Mouse (Mus musculus): Measurements from ENCODE around the gene Tepp.

Gene Tepp

DNA sequence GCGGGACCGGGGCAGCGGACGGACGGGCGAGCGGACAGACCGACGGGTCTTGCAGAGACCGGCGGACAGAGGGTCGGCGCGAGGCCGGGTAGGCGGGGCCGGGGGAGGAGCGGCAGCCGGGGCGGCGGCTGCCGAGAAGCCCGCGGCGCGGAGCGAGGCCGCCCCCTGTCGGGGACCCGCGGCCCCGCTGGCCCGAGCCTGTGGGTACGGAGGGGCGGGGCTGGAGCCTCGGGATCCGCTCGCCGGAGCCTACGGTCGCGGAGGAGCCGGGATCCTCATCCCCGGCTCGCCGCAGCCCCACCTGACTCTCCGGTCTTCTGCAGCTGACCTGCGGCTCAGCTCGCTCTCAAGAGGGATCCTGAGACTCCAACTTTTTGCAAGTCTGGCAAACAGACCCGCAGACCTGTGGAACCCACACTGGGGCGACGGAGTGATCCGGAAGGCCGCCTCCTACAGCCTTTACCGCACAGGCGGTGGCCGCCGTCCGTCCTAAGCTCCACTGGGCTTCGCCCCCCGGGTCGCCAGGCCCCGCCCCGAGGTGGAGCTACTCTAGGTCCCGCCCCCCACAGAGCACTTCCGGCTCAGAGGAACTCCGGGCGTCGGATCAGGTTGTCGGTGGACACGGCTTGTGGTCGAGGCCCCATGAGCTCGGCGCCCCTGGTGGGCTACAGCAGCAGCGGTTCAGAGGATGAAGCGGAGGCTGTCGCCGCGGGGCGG is 21.5 kb downstream of the Tepp start, which contains the start of the genes Zfp319 and Usb1:
Zfp319 (minus strand) TSS at position 231 of the 717 bp plus-strand sequence.
Usb1 (plus strand) TSS at position 565 of the 717 bp plus-strand sequence.
- DNase-seq (ENCODE audit: low read depth), result peak; percentile 97

DNA sequence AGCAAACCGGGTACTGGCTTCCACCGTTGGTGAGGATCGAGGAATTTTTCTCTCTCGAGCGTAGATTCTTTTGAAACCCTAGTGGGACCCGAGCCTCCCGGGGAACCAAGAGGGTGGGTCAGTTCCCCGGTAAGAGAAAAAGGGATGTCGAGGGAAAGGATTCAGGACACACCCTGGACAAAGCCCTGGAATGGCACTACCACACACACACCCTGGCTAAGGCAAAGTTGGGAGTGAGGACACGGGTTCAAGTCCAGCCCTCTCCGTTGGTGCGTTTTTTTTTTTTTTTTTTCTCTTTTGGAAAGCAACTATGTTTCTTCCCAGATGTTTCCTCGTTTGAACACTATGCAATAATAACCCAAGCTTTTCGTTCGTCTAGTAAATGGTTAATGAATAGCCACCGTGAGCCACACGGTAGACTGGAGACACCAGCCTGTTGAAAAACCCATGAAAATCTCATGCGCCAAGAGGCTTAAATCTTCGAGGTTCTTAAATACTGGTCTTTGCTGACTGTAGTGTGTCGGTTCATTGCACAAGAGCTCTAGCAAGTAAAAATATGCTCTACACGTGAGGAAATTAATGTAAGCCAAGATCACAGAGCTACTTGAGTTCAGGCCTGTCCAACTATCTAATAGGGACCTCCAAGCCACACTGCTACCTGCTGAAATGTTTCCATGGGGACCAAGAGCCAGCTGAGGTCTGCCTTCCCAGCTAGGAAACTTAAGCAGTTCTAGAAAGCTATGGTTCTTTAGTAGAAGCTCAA is 22.3 kb downstream of the Tepp start:
- DNase-seq (ENCODE audit: low read depth), result peak; percentile 44

DNA sequence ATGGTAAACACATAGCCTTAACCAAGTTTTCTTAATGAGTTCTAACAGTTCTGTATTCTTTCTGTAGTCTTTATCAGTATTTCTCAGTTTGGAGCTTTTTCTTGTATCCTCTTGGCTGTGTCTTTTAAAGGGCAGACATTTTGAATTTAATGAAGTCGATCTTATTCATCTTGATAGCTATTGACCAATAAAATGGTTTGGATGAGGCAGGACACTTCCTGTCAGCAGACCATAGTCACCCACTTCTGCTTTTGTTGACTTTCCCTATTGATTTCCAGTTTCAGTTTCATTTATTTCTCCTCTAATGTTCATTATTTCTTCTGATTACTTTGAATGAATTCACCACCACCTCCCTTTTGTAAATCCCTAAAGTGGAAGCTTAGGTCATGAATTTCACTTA is 25.3 kb downstream of the Tepp start:
- DNase-seq (ENCODE audit: low read depth), result no peak

DNA sequence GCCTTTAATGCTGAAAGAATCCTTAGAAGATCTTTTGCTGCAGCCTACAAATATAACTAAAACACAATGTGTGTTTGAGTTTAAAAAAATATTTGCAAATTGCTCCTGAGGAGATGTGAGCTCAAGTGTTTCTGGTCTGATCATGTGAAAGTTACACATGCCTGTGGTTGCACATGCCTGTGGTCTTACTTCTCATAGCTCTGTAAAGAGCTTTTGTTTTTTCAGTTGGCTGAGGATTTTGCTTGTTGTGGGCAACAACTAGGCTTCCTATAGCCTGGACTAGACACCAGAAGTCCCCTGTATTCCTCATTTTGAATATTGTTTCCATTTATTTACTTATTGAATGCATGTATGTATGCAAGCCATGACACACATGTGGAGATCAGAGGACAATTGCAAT is 26.0 kb downstream of the Tepp start:
- peak; percentile 44 for DNase-seq (ENCODE audit: low read depth)

DNA sequence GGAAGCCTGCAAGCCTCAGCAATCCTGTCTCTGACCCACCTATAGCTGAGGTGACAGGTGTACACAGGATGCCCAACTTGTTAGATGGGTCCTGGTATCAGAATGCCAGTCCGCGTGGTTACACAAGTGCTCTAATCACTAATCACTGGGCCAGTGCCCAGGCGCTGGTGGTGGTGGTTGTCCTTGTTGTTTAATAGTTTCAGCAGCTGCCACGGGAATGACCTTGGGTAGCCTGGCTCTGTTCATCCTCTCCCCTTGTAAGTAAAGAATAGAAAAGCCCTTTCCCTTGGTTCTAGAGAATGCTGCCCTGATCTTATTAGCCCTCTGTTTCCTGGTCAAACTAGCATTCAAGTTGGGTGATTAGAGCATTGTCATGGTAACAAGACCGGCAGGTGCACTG is 31.4 kb downstream of the Tepp start:
- no peak for DNase-seq (ENCODE audit: low read depth)

DNA sequence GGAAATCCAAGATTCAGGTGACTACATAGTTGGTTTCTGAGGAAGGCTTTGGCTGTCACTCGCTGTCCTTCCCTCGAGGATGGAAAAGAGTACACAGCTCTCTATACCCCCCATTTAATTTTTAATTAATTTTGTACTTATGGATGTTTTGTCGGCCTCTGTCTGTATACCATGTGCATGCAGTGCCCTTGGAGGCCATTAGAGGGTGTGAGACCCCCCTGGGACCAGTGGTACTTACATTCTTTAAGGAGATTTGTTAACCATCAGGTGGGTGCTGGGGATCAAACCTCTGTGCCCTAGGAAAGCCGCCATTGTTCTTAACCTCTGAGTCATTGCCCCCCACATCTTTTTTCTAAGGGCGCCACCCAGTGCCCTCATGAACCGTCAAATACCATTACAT is 34.3 kb downstream of the Tepp start:
- DNase-seq (ENCODE audit: low read depth), result no peak

DNA sequence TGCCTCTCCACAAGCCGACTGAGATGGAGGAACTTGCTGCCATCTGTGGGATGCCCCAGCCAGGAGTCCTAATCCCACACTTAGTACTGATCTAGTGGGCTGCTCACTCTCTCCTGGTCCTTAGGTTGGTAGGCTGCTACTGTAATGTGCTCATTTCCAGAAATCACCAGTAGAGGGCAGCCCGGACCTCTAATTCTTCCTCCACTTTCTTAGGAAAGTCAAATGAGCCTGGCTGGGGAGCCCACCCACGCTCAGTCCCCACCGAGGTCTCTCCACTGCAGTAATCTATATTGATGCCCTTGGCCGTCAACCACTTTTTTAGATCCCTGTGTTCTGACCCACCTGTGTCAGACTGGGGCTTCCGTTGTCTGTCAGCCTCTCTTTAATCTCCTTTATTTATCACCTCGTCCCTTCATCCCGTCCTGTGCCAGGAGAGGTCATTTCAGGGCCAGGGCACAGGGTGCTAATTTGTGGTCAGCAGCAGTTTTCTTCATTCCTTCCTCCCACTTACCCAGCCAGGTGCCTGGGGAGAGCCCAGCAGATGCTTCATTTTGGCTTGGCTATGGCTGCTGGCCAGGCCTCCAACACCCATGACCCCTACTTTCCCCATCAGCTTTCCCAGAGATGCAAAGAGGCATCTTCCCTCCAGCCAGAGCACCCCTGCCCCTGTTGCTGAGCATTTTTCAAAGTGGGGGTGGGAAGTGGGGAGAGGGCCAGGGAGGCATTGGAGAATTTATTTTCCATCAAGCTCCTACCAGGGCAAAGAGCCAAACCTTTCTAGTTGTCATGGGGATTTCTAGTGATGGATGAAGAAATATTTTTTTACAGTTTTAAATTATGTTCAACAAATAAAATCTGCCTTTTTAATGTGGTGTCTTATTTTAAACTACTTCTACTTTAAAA is 36.5 kb downstream of the Tepp start:
- peak; percentile 83 for DNase-seq (ENCODE audit: low read depth)

DNA sequence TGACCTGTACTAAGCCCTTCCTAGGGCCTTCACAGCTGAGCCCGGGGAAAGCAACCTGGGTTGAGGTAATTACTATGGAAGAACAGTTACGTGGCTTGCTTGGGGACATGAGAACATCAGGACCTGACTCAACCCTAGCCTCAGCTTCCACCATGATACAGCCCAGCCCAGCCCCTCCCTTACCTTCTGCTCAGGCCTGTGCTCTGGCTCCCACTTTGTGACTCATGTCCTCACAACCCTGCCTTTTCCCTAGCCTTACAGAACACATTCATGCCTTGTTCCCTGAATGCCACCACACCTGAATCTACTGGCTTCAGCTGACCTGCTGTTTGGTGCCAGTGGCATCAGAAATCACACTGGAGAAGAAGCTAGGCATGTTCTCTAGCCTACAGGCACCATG is 38.0 kb downstream of the Tepp start:
- no peak for DNase-seq (ENCODE audit: low read depth)

DNA sequence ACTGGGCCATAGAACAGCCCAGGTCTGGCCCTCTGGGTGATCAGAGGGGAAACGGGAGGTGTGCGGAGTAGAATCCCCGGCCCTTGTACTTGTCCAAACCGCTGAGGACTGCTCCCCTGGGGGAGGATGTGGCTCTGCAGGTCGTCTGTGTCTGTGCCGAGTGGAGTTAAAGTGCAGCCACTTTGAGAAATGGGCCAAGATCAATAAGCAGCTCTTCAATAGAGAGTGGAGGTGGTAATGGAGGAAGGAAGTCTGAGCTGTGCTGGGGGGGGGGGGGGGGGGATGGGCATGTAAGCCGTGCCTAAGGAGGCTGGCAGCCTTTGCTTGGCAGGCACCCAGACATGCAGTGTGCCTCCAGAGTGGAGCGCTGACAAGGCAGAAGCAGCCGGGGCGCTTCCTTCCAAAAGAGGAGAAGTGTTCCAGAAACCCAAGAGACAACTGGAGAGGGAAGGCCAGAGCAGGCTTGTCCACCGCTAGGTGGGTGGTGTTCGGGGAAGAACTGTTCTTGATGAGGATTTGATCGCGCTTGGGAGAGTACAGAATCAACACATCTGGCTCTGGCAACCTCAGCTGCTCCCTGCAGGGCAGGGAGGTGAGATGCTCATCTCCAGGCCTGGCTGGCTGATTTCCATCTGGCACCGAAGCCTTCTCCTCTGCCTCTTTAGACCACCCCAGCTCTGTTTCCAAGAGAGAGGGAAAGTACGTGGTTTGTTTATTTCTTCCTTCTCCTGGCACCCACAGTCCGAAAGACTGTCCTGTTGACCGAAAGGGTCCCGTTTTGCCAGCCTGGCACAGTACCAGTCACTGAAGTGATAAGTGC is 38.7 kb downstream of the Tepp start:
- DNase-seq (ENCODE audit: low read depth), result peak; percentile 69

DNA sequence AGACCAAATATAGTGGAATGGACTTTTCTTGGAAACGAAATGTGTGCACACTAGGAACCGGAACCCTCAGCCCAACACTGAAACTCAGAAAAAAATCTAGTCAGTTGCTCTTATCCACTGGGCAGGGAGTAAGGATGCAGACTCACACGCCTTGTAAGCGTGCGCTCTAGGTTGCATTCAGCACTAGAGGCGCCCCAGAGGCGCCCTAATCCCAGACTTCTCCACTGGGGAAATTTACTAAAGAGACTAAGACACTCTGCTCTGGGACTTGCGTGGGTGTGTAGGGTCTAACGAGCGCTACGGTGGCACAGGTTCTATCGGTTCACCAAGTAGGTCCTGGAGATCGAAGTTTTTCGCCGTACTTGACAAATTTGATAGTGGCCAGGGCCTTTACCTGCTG is 41.1 kb downstream of the Tepp start:
- DNase-seq (ENCODE audit: low read depth), result peak; percentile 51

DNA sequence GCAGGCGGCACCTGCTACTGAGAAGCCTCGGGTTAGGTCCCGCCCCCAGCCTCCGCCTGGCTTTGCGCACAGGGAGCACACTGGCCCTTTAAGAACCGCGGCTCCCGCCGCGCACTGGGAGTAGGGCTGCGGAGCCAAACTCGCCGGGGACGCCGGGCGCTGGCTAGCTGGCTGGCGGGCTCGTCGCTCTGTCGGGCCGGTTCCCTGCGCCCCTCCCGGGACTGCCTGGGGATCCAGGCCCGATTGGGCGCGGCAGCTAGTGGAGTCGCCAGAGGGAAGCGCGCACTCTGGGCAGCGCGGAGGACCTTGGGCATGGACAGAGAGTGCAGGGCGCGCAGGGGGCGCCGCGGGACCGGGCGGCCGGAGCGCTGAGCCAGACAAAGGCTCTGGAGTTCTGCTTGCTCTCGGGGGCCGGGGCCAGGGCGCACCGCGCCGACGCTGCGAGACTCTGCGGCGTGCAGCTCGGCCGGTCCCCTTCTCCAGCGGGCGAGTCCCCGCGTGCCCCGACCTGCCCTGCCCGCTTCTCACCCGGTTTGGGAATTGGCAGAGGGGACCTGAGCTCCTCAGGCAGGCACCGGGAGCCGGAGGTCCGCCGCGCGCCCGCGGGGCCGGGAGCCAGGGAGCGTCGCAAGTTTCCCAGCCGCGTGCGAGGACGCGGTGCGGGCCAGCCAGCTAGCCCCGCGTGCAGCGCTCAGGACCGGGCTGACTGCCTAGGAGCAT is 41.9 kb downstream of the Tepp start, which contains the start of gene Mmp15:
Mmp15 (plus strand) TSS at position 118 of the 720 bp plus-strand sequence.
- no peak for DNase-seq (ENCODE audit: low read depth)

DNA sequence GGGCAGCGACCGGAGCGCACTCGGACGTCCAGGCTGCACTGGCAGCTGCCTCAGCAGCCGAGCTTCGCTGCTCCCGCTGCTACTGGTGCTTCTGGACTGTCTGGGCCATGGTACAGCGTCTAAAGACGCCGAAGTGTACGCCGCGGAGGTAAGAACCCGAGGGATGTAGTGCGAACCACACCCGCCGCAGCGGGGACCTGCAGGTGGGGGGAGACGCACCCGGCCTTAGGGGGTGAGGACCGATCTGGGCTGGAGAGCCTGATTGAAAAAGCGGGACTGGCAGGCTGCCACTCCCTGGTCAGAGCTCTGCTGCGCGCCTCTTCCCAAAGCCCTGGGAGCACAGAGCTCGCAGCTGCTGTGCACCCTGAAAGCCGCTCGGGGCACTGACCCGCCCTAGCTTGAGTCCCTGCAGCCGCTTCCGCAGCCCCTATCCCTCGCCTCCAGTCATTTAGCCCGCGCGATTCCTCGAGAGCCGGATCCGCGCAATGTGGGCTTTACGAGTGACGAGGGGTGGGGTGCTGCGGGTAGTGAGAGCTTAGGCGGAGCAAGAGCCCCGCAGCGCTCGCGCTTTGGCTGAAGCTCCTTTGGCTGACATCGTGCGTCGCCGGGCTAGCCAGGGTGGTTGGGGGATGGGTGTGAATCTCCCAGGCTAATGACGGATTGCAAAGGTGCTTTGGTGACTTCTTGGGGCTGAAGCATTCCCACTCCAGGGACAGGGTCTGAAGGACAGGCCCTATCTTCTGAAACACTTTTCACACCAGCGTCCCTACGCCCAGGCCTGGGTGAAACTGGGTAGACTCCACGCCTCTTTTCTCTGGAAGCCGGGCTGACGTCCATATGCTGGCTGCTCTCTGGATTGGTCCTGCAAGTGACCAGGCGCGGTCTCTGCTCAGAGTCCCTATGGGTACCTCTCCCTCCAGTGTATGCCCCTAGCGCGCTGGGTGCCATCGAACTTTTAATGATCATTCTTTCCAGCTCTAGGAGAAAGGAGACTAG is 42.8 kb downstream of the Tepp start:
- no peak for DNase-seq (ENCODE audit: low read depth)

DNA sequence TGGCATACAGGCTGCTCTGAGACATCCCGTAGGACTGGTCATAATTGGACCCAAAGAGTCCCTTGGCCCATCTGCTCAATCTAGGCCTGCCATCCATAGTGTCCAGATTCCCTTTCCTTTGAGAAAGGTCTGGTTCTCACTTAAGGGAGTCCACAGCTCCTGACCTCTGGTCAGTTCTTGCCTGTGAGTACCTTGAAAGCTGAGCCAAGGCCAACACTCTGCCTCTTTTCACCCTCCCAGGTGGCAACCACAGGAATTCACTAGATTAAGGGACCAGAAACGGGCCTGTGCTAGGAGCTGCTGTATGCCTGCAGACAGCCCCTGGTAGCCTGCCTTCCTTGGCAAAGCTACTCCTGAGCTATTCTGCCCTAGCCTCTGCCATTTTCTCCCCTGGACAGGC is 44.2 kb downstream of the Tepp start:
- no peak for DNase-seq (ENCODE audit: low read depth)

DNA sequence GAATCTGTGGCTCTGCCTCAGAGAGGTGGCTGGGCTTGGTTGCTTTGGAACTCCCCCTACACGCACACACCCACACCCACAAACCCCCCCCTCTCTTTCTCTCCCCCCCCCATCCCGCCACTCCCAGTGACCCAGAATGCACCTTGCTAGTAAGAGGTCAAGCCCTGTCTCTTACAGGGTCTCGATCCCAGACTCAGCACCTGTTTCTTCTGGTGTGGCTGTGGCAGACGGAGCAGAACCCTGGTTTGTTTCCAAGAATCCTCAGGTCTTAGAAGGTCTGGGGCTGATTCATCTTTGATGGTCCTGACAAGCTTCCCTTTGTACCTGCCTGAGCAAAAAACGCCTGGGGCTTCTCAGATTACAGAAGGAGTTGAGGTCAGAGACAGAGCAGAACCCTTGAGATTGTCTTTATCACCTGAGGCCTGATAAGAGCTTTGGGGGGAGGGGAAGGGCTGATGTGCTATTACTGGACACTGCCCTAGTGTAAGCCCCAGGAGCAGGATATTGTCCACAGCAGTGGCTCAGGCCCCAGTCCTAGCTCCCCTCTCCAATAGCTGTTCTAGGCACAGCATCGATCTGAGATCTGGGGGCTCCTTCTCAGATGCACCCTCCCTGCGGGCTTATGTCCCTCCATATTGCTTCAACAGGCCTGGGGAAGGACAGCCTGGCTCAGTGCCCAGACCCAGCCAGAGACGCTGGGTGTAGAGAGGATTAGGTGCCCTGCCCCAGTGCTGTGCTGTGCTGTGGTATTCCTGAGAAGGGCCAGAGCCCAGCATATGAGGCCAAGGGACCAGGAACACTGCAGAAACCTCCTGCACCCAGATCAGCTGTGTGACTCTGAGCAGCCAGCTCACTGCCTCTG is 48.4 kb downstream of the Tepp start:
- DNase-seq (ENCODE audit: low read depth), result no peak

DNA sequence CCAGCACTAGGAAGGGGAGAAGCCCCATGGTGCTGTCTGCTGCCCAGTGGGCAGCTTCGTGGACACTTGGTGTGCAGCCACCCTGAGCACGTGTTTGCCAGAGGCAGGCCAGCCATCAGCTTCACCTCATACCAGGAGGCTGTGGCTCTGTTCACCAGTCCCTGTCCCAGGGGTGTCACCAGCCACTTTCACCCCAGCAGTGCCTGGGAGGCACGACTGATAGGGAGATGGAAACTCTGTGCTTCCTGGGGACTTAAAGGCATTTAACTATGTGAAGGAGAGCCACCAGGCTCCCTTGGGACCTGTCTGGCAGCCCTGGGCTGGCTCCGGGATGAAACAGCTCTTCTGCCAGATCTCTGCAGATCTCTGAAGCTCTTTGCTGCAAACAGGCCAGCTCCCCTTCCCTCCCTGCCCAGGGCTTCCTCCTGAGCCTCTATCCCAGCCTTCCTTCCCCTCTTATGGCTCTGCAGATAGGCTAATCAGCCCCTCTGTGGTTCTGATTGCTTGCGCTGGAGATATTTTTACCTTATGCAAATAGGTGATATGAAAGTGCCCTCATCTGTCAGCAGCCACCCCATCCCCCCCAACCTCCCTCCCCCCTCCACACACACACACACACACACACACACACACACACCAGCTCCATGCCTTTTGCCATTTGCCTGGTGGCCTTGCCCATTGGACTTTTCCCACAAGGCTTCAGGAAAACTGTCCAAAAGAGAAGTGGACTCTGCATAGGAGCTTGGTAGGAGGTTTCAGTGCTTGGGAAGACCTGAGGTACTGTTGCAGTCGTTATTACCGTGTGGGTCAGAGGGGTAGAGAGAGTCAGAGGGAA is 50.0 kb downstream of the Tepp start:
- no peak for DNase-seq (ENCODE audit: low read depth)

DNA sequence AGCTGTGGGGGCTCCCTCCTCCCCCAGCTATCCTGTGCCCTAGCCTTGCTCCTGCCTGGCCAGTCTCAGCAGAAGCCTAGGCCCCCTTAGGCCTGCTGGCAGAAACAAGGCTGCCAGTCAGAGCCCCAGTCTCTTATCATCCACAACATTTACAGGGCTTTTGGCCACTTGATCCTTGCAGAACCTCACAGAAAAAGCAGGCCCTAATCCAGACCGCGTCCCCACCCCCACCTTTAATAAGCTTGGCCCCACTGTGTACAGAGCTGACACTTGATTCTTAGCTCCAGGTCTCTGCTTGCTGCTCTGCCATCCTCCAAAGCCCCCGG is 50.6 kb downstream of the Tepp start:
- no peak for DNase-seq (ENCODE audit: low read depth)

DNA sequence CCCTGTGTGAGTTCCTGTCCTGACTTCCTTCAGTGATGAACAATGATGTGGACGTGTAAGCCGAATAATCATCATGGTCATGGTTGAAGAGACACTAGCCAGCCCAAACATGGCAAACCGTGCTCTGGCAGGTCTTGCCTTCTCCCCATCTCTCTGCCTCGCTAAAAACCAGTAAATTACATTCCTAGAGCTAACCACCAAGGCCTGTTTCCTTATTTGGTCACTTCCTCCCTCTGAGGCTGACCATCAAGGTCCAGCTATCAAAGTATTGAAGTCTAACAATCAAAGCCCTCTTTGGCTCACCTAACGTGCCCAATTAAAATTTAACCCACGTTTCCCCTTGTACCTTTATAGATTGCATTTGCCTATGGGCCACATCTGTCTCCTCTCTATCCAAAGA is 51.9 kb downstream of the Tepp start:
- no peak for DNase-seq (ENCODE audit: low read depth)

DNA sequence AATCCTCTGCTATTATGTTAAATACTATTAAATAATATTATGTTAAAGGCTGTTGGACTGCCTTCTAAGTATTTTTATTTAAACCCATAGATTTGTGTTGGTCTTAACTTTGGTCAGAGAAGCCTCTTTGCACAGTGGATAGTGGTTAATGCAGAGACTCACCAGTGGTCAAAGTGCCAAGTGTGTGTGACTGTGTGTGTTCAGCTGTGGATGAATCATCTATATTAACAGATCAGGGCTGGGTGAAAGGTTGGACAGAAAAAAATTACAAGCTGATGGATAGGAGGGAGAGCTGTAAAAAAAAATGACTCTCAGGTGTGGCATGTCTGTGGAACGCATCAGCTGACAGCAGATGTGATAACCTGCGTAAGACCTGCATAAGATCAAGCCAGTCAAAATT is 53.5 kb downstream of the Tepp start:
- peak; percentile 78 for DNase-seq (ENCODE audit: low read depth)

All from NIH3T3 (cell line).